Mouse (Mus musculus): ENCODE measurements around the gene Rhbdd1. TPM values are rescaled to one million over a fixed set of nuclear protein-coding genes. Genes with fewer than 3 reads are reported as not detected.

The Rhbdd1 gene
- total RNA-seq, 2 experiments from 2014 or later = 8.7 to 9.9 TPM

- peak; percentile 48 for DNase-seq
- intact Hi-C loops (cut with DNase I; ENCODE audit: low total_unique reads) = loop anchor here (5.0 to 10.0 kb wide), 5 partner anchors 142 to 973 kb away; no protein-coding TSS in a partner anchor
These were observed 26.1 kb upstream of the Rhbdd1 start for GRCm38 (mm10) chr1:82289990-82290681.

- peak; percentile 88 for DNase-seq
- intact Hi-C loops (cut with DNase I; ENCODE audit: low total_unique reads) = loop anchor here (5.0 kb wide), 3 partner anchors 142 to 973 kb away; no protein-coding TSS in a partner anchor
These were observed 25.5 kb upstream of the Rhbdd1 start for GRCm38 (mm10) chr1:82290723-82291150.

GRCm38 (mm10) chr1:82291151-82291797 is 25.0 kb upstream of the Rhbdd1 start, which contains the start of gene Irs1:
Gene Irs1, minus strand, starts transcription at chr1:82291416.
- intact Hi-C loops (cut with DNase I; ENCODE audit: low total_unique reads) = loop anchor here (5.0 kb wide), 3 partner anchors 141 to 974 kb away; no protein-coding TSS in a partner anchor
- DNase-seq = peak; percentile 91

DNA sequence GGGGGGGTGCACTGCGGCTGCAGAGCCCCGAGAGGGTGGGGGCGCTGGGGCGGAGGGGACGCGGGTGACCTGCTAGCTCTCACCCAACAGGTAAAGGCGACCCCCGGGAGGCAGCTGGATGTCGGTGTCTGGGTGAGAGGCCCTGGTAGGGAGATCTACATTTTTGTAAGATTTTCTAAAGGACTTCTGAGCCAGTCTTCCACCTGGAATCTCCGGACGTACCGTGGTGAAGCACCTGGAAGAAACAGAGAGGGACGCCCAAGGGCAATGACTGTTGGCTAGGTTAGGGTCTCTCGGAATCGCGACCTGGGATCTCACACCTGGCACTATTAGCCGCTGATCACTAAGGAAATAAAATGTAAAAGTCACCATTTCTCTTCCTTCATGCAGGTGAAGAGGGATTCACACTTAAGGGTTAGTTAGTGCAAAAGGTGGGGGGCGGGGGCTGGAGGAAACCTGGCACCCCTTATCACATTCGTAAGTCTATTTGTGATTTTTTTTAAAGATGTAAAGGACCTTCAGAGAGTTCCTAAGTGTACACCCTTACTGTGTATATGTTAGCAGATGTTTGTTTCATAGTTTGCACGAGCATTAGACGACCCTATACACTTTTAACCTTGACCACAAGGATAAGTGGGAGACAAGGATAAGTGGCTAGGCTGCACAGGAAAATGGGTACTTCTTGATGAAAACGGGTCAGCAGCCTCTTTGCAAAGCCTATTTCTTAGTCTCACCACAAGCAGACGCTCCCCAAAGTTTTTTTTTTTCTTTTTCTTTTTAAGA is 24.1 kb upstream of the Rhbdd1 start:
- no peak for DNase-seq
- intact Hi-C loops (cut with DNase I; ENCODE audit: low total_unique reads) = loop anchor here (5.0 kb wide), 3 partner anchors 140 to 975 kb away; no protein-coding TSS in a partner anchor

GRCm38 (mm10) chr1:82292771-82293170 is 23.5 kb upstream of the Rhbdd1 start:
- intact Hi-C loops (cut with DNase I; ENCODE audit: low total_unique reads) = loop anchor here (5.0 kb wide), 3 partner anchors 140 to 975 kb away; no protein-coding TSS in a partner anchor
- peak; percentile 53 for DNase-seq

DNA sequence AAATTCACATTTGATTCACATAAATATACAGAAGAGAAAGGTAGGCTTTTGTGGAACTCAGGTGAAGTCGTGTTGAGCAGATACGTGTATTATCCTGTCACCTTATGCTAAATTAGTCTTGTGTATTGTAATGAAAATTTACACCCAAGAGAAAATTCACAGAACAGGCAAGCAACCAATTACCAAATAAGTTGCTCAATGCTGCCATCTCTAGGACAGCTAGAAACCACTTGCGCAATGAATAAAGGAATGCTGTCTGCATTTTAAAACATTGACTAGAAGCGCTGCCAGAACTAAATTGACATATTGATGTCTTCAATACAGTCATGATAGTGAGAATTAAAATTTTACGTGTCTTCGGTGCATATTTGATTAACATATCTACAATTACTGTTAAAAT is 22.1 kb upstream of the Rhbdd1 start:
- DNase-seq = no peak
- intact Hi-C loops (cut with DNase I; ENCODE audit: low total_unique reads) = loop anchor here (5.0 kb wide), 3 partner anchors 138 to 977 kb away; no protein-coding TSS in a partner anchor

DNA sequence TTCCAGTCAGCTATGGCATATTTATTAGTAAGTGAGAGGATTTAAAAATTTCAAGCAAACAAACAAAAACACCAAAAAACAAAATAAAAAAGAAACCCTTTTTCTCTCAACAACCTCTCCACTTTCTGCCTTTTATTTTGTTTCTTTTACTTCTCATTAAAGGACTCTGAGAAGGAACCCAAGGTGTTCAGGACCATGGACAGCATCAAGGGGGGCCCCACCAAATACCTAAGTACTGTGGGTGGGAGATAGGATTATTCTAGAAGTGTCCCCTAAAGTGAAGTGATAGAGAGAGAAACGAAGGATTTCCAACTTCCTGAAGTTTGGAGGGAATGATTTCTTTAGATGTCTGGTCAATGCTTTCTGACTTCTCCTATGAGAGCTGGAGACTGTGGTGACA is 17.7 kb upstream of the Rhbdd1 start:
- intact Hi-C loops (cut with DNase I; ENCODE audit: low total_unique reads) = no loop called here

DNA sequence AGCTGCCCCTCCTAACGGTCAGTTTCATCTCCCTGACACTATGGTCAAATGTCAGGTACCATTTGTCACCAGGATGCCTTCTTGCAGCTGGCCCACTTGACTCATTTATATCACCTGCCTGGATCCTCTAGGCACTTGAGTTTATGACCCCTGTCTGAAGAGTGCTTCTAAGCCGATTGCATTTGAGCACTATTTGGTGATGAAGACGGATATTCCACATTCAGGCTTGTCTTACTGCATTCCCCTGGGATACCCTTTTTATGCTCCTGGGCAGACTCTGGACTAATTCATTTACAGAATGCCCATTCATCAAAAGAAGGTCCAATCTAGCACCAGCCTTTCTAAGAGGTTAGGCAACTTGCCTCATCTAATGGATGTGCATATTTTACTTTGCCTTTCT is 11.8 kb upstream of the Rhbdd1 start:
- DNase-seq = no peak
- intact Hi-C loops (cut with DNase I; ENCODE audit: low total_unique reads) = no loop called here

More for the DNA sequence above, 17.7 kb upstream of the Rhbdd1 start:
- DNase-seq = no peak

GRCm38 (mm10) chr1:82316746-82317126 is 484 bp downstream of the Rhbdd1 start:
- DNase-seq = peak; percentile 32
- intact Hi-C loops (cut with DNase I; ENCODE audit: low total_unique reads) = no loop called here

DNA sequence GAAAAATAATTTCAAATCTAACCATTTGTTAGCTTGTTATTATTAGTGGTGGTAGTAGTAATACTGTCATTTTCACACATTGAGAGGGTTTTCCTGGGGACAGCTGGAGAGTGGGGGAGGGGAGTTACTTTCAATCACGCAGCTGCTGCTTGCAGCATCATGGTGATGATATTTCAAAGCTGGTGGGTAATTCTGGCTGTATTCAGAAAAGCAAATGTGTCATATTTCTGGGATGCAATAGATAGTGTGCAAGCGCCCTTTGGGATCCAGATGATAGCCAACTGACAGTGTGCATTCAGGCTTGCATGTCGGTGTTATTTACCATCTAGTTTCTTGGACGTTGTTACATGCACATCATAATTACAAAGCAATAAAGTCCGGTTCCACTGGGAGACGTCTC is 4.2 kb downstream of the Rhbdd1 start:
- no peak for DNase-seq
- intact Hi-C loops (cut with DNase I; ENCODE audit: low total_unique reads) = no loop called here

- intact Hi-C loops (cut with DNase I; ENCODE audit: low total_unique reads) = no loop called here
- DNase-seq = no peak
These were observed 4.6 kb downstream of the Rhbdd1 start for GRCm38 (mm10) chr1:82320864-82321263.

DNA sequence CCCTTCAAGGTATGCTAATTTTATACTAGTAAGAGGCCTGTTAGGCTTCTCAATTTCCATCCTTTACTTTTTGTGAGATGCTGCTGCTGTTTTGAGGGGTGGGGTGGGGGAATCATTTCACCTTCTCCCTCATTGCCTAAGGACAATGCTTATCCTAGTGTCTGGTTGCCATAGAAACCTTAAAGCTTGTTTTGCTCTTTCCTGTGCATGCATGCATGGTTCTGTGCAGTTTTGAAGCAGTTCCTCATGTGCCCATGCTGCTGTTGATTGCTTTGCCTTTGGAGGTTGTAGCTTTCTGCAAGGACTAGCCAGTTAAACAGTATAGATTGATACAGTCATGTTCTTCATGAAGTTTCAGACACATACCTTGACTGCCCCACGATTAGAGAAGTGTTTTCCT is 5.2 kb downstream of the Rhbdd1 start:
- intact Hi-C loops (cut with DNase I; ENCODE audit: low total_unique reads) = no loop called here

DNA sequence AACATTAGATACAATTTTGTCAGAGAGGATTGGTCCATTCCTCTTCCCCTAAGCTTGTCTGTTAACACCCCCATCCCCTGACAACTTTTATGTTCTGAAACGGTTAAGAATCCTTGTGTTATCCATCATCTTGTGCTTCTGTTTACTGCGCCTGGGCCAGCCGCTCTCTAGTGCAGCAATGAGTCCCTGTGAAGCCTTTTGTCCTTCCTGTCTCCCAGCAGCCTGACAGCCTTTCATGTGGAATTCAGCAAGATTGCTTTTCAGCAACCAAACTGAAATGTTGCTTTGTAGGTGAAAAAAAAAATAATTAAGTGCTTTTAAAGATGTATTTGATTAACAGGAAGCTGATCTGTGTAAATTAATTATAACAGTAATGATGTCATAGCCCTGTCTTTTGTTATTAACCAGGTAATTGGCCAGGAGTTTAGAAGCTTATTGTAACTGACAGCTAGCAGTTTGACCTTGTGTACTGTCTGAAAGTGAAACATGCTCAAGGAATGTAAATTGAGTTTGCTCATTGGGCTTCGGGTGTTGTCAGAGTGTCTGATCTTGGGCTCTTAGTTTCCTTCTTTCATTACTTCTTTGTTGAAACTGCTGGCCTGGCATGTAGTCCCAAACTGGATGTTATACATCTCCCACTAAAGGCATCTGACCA is 8.0 kb downstream of the Rhbdd1 start:
- intact Hi-C loops (cut with DNase I; ENCODE audit: low total_unique reads) = no loop called here
- no peak for DNase-seq

More for the DNA sequence above, 5.2 kb downstream of the Rhbdd1 start:
- DNase-seq = no peak

GRCm38 (mm10) chr1:82326120-82326519 is 9.9 kb downstream of the Rhbdd1 start:
- DNase-seq = no peak
- intact Hi-C loops (cut with DNase I; ENCODE audit: low total_unique reads) = no loop called here

GRCm38 (mm10) chr1:82328033-82328775 is 12.0 kb downstream of the Rhbdd1 start:
- intact Hi-C loops (cut with DNase I; ENCODE audit: low total_unique reads) = no loop called here
- no peak for DNase-seq

- no peak for DNase-seq
- intact Hi-C loops (cut with DNase I; ENCODE audit: low total_unique reads) = no loop called here
These were observed 13.1 kb downstream of the Rhbdd1 start for GRCm38 (mm10) chr1:82329237-82329953.

DNA sequence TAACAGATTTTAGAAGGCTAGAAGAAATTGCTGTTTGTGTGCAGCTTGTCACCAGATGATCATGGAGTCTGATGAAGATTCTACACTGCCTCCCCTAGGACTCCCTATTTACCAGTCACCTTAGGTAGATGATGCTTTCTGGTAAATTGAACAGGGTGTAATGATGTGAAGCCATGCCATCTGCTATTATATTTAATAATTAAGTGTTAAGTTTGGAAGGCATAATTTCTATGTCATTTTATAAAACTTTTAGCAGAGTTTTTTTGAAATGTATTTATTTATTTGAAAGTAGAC is 13.6 kb downstream of the Rhbdd1 start:
- DNase-seq = no peak
- intact Hi-C loops (cut with DNase I; ENCODE audit: low total_unique reads) = no loop called here

DNA sequence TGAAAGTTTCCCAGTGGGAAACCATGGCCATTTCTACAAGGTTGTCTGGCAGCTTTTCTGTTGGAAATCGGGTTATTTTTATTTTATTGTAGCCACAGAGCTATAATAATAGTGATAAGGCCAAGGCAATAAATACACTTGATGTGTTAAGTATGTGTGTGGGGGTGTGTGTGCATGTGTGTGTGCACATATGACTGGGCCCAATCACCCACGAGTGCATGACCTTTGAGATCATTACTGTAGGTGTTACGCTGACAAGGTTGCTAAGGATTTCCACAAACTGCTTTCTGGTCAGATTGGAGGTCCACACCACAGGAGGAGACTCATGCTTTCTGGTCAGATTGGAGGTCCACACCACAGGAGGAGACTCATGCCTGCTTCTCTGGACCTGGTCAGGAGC is 18.3 kb downstream of the Rhbdd1 start:
- no peak for DNase-seq
- intact Hi-C loops (cut with DNase I; ENCODE audit: low total_unique reads) = no loop called here

All from gastrocnemius, postnatal 14 days (tissue).